Mouse (Mus musculus) liver, embryonic 14.5 days (tissue): Measurements from ENCODE around the gene Pgam2. TPM values are rescaled to one million over a fixed set of nuclear protein-coding genes. Genes with fewer than 3 reads are reported as not detected.

Source experiments
- ATAC-seq: fragments of 200-750 bp; cut with Nextera tagmentation; 2 replicates; pipeline ENCODE4 v1.8.0; 2017; ENCODE audit warnings: moderate number of reproducible peaks, mild to moderate bottlenecking, moderate library complexity; ENCODE audit not compliant: insufficient read depth
- DNase-seq, 3 experiments: peaks; one replicate each; pipeline ENCODE4 v3.0.0-alpha.2; 2012 to 2013; ENCODE audit warnings: low read depth in 3 of 3, low spot score in 3 of 3
- H3K27ac ChIP-seq: fragments of 300-500 bp; sonication (generic); 2 replicates; pipeline ENCODE4 v1.5.1; 2014; ENCODE audit warnings: moderate library complexity, mild to moderate bottlenecking, control low read depth, inconsistent platforms
- H3K27me3 ChIP-seq: fragments of 300-500 bp; sonication (generic); 2 replicates; pipeline ENCODE4 v1.6.1; 2014; ENCODE audit warnings: mild to moderate bottlenecking, low read length, moderate library complexity; ENCODE audit not compliant: control insufficient read depth, insufficient read depth
- H3K36me3 ChIP-seq: fragments of 300-500 bp; sonication (generic); replicated peaks from 2 replicates; pipeline ENCODE4 v1.6.1; 2014; ENCODE audit warnings: low read depth; ENCODE audit not compliant: control insufficient read depth, insufficient read depth
- H3K4me1 ChIP-seq, 2 experiments: fragments of 200-500 bp in 1 of 2; fragments of 300-500 bp in 1 of 2; sonication (generic) in 1 of 2; replicated peaks; 2 replicates each; pipeline ENCODE4 v1.6.1; 2012 to 2014; ENCODE audit warnings: antibody characterized with exemption in 1 of 2, inconsistent platforms in 1 of 2, low read length in 1 of 2; ENCODE audit not compliant: control insufficient read depth in 2 of 2, insufficient read depth in 2 of 2
- H3K4me2 ChIP-seq: fragments of 300-500 bp; sonication (generic); 2 replicates; pipeline ENCODE4 v1.6.1; 2014; ENCODE audit warnings: low read depth, mild to moderate bottlenecking, control low read depth, moderate library complexity
- H3K4me3 ChIP-seq, 2 experiments: fragments of 200-500 bp in 1 of 2; fragments of 300-500 bp in 1 of 2; sonication (generic) in 1 of 2; 2 replicates each; pipeline ENCODE4 v1.5.1; 2012 to 2014; ENCODE audit warnings: low read depth in 2 of 2, low read length in 2 of 2, mild to moderate bottlenecking in 2 of 2, control low read depth in 1 of 2, inconsistent platforms in 1 of 2, moderate library complexity in 1 of 2; ENCODE audit not compliant: insufficient read depth in 1 of 2
- H3K9ac ChIP-seq: fragments of 300-500 bp; sonication (generic); replicated peaks from 2 replicates; pipeline ENCODE4 v1.6.1; 2014; ENCODE audit warnings: mild to moderate bottlenecking, control low read depth, moderate library complexity
- H3K9me3 ChIP-seq: fragments of 300-500 bp; sonication (generic); 2 replicates; pipeline ENCODE4 v1.6.1; 2016; ENCODE audit warnings: low read length, mixed read lengths; ENCODE audit not compliant: control insufficient read depth
- CTCF ChIP-seq: IDR thresholded peaks from 2 replicates; pipeline ENCODE4 v1.5.1; 2016; ENCODE audit warnings: antibody characterized with exemption, low read depth, control low read depth
- EP300 ChIP-seq: IDR thresholded peaks from 2 replicates; pipeline ENCODE4 v1.6.1; 2016; ENCODE audit warnings: antibody characterized with exemption, low read depth
- WGBS: fragments of 180-500 bp; shearing (Covaris S2); extraction: QIAGEN DNeasy Blood & Tissue Kit; methylation state at CpG from one replicate; pipeline ENCODE4 v1.1.7; 2014; ENCODE audit not compliant: insufficient replicate concordance; 5-methylcytosine and 5-hydroxymethylcytosine counted together
- polyA plus RNA-seq, 2 experiments: library from polyadenylated mRNA; depleted of rRNA in 1 of 2; stranded (reverse) in 1 of 2; unstranded in 1 of 2; fragments of >200 nt; fragmentation: Nextera tagmentation in 1 of 2; extraction: Ambion mirVana in 1 of 2; gene quantifications; 2 replicates each; pipeline versions ENCODE4 v1.2.1 to v1.2.3; 2012 to 2014

The Pgam2 gene
- polyA plus RNA-seq (2012; rRNA removed) (0.15 and 0.36 TPM in 2 replicates), polyA plus RNA-seq (2014; fragmentation: Nextera tagmentation; extraction: Ambion mirVana) (1.2 and 1.5 TPM in 2 replicates)

DNA sequence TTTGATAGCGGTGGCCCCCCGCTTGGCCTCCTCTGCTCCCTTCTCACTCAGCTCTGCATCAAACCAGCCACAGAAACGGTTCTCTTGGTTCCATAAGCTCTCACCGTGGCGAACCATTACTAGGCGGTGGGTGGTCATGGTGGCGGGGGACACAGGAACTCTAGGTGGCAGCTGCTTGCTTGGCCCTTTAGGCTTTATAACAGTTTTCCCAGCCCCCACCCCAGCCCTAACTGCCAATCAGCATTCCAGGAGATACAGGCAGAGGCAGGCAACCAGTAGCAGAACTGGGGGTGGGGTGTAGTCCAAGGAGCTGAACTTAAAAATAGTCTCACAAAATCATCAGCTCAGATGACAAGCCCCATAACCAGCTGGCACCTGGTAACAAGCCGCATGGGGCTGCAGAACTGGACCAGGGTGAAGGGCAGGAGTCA is at the start of gene Pgam2:
Gene Pgam2 (minus strand): TSS at position 183 of the 431 bp plus-strand sequence.
- H3K4me1 ChIP-seq, result peaks cover 0 to 4% of the 10 kb centered on the region in 2 experiments; a peak in 3 of 4 replicates
- no peaks in the 10 kb centered on the region for H3K27me3 ChIP-seq
- ATAC-seq, result no peak
- H3K9me3 ChIP-seq, result no peaks in the 10 kb centered on the region
- no peak within 1 kb of the TSS for H3K9ac ChIP-seq
- peaks cover 6% of the 10 kb centered on the region; the same call in 1 of the 2 replicates for H3K36me3 ChIP-seq
- H3K4me3 ChIP-seq, result no peak within 1 kb of the TSS
- no peak for DNase-seq
- no peak for TF ChIP-seq EP300
- no peak for TF ChIP-seq CTCF
- H3K27ac ChIP-seq, result no peak within 1 kb of the TSS
- 33% methylated on average over 8 of the region's 8 CpGs for WGBS
- H3K4me2 ChIP-seq, result no peak within 1 kb of the TSS

DNA sequence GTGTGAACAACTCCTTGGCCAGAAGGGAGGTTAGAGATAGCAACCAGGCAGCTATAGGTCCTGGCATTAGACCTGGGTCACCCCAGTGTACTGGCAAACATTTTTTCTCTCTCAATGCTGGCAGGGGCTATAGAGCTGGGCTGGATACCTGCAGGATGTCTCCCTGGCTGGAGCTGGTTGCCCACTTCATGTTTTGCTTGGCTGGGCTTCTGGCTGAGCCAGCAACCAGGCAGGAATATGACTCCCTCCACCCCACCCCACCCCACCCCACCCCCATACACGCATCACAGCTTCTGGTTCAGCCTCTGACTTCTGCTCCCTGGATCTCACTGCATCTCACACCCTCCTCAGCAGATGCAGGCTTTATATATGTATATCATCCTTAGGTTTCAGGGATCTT is 48.8 kb upstream of the Pgam2 start:
- Histone ChIP-seq H3K9me3 (no peaks in the 10 kb centered on the region), H3K36me3 (no peaks in the 10 kb centered on the region), H3K4me3 (no peak overlapping the region), H3K27me3 (no peaks in the 10 kb centered on the region), H3K4me2 (no peak overlapping the region), H3K9ac (no peak overlapping the region), H3K4me1 (no peaks in the 10 kb centered on the region), H3K27ac (no peak overlapping the region)
- DNase-seq (no peak), ATAC-seq (no peak)
- no peak for TF ChIP-seq CTCF
- no peak for TF ChIP-seq EP300
- WGBS, result 42% methylated on average over 1 of the region's 1 CpGs

DNA sequence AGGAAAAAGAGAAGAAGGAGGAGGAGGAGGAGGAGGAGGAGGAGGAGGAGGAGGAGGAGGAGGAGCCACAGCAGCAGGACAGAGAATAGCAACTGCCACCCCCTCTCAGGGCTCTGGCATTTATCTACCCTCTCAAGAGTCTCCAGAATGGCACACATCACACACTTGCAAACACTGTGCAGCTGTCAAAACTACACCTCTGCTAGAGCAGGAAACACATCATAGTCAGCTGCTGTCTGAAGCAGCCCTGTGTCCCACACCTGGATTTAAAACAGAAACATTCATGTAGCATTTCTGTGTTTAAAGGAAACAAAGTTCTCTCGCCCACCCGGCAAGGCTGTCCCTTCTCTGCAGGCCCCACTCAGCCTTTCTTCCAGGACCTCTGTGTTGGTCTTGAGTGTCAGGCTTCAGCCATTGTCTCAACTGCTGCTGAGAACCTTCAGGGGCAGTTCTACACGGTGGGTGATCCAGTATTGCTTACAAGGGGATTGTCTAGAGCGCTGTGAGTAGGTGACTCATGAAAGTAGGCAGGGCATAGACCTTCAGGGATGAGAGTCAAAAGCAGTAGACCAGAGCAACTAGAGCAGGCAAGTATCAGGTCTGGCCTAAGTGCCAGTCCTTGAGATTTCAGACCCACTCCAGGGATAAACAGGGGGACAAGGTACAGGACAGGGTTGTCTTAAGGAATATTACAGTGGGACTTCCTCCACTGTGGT is 47.6 kb upstream of the Pgam2 start:
- H3K4me2 ChIP-seq, result no peak overlapping the region

GRCm38 (mm10) chr11:5850452-5850851 is 46.9 kb upstream of the Pgam2 start:
- Histone ChIP-seq H3K27me3 (no peaks in the 10 kb centered on the region), H3K9me3 (no peaks in the 10 kb centered on the region), H3K4me3 (no peak overlapping the region), H3K27ac (no peak overlapping the region), H3K9ac (no peak overlapping the region), H3K4me2 (no peak overlapping the region), H3K4me1 (0 out of 4 replicates have a peak, but pooled peaks cover 0 to 2% of the 10 kb centered on the region in 2 experiments), H3K36me3 (no peaks in the 10 kb centered on the region)
- TF ChIP-seq EP300 (no peak), CTCF (no peak)
- no peak for DNase-seq
- ATAC-seq, result no peak
- WGBS, result 51% methylated on average over 5 of the region's 5 CpGs

More for the DNA sequence above, 47.6 kb upstream of the Pgam2 start:
- 57% methylated on average over 4 of the region's 4 CpGs for WGBS
- no peak for DNase-seq
- no peak for ATAC-seq
- TF ChIP-seq EP300 (no peak), CTCF (no peak)
- H3K4me1 ChIP-seq, result 0 out of 4 replicates have a peak, but pooled peaks cover 0 to 2% of the 10 kb centered on the region in 2 experiments
- no peak overlapping the region for H3K27ac ChIP-seq
- no peaks in the 10 kb centered on the region for H3K9me3 ChIP-seq
- H3K9ac ChIP-seq, result no peak overlapping the region
- no peaks in the 10 kb centered on the region for H3K27me3 ChIP-seq
- H3K36me3 ChIP-seq, result no peaks in the 10 kb centered on the region
- no peak overlapping the region for H3K4me3 ChIP-seq

DNA sequence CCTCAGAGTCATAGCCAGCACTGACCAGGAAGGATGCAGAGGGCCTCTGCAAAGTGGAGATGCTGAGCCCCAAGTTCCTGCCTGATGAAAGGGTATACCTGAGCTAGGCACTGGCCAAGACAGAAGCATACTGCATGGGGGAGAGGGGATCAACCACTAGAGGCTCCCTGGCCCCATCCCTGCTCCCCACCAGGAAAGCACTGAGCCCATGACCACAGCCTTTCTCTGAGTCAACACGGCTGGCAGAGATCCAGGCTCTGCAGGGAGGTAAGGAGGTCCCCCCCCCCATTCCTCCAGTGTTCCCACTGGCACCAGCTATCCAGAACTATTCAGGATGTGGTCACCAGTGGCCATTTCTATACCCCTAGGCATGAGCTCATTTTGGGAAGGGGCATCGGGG is 45.8 kb upstream of the Pgam2 start:
- Histone ChIP-seq H3K4me1 (0 out of 4 replicates have a peak, but pooled peaks cover 0 to 2% of the 10 kb centered on the region in 2 experiments), H3K9me3 (no peaks in the 10 kb centered on the region), H3K9ac (no peak overlapping the region), H3K27ac (no peak overlapping the region), H3K27me3 (no peaks in the 10 kb centered on the region), H3K36me3 (no peaks in the 10 kb centered on the region), H3K4me2 (no peak overlapping the region), H3K4me3 (no peak overlapping the region)
- WGBS, result 51% methylated on average over 2 of the region's 2 CpGs
- ATAC-seq (no peak), DNase-seq (no peak)
- TF ChIP-seq CTCF (no peak), EP300 (no peak)
